Mouse (Mus musculus) liver, postnatal 0 days (tissue): ENCODE data around the gene Morn5.

Experiments
- CTCF ChIP-seq: sonication (generic); IDR thresholded peaks from 2 replicates; pipeline ENCODE4 v1.5.1; 2016; ENCODE audit warnings: antibody characterized with exemption, low read depth
- EP300 ChIP-seq: IDR thresholded peaks from 2 replicates; pipeline ENCODE4 v1.6.1; 2016; ENCODE audit warnings: antibody characterized with exemption, low read depth, mild to moderate bottlenecking

GRCm38 (mm10) chr2:36103555-36104367 lies 54.5 kb downstream of the Morn5 start:
- TF ChIP-seq CTCF (no peak), EP300 (no peak)
